Mouse (Mus musculus): Measurements from ENCODE around the gene Ly6g6d.

DNA sequence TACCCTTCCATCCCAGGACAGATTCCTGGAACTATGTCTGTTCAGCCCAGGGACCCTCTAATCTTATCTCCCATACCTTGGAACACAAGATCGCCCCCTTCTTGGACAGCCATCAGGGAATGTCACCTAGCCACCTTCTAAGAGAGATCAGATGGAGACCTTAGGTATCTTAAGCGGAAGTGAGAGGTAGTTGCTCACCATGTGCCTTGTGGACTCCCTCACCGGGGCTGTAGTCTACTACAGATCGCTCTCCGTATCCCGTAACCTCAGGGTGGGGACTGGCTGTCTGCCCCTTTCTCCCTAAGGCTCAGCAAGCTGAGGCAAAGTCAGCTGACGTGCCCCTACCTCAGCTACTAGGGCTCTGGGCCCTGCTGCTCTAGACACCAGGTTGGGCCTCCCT, 26.2 kb upstream of the Ly6g6d start:
- TF ChIP-seq POLR2A (IDR thresholded peaks at IDR 0.05; ENCODE audit: insufficient read depth, low read depth, low read length) (no peak), CTCF (IDR thresholded peaks at IDR 0.05) (no peak)

Data from heart, adult 2 months (tissue).